Mouse (Mus musculus): ENCODE data around the gene Ddrgk1. TPM values are rescaled to one million over a fixed set of nuclear protein-coding genes. Genes with fewer than 3 reads are reported as not detected.

The Ddrgk1 gene
- polyA plus RNA-seq, 1 experiment from 2014 or later = 65.3 TPM

- Histone ChIP-seq H3K9ac (peak within 1 kb of the TSS; percentile 90), H3K36me3 (replicated peaks; ENCODE audit: control insufficient read depth, insufficient read depth) (peaks cover 28% of the 10 kb centered on the region), H3K4me3 (replicated peaks; ENCODE audit: low read length) (peak within 1 kb of the TSS; percentile 99), H3K27me3 (ENCODE audit: control insufficient read depth, insufficient read depth, low read length) (peaks cover 12% of the 10 kb centered on the region), H3K27ac (peak within 1 kb of the TSS; percentile 71), H3K4me1 (replicated peaks; ENCODE audit: control insufficient read depth, insufficient read depth, low read length) (peaks cover 17% of the 10 kb centered on the region), H3K4me2 (replicated peaks) (peak within 1 kb of the TSS; percentile 88), H3K9me3 (ENCODE audit: control insufficient read depth, low read length) (no peaks in the 10 kb centered on the region)
- DNase-seq (ENCODE audit: low spot score) (peak; percentile 93), ATAC-seq (ENCODE audit: low FRiP score) (peak; percentile 87)
- WGBS = under 1% methylated on average over 25 of the region's 25 CpGs
Measured at GRCm38 (mm10) chr2:130629839-130630203, 34.6 kb downstream of the Ddrgk1 start, which contains the start of the genes Fastkd5 and Ubox5. Gene Fastkd5, minus strand, starts transcription at chr2:130630027. Gene Ubox5, minus strand, starts transcription at chr2:130630038.

- peaks cover 7% of the 10 kb centered on the region for H3K27me3 ChIP-seq (ENCODE audit: control insufficient read depth, insufficient read depth, low read length)
- peak overlapping the region; percentile 90 for H3K9ac ChIP-seq
- peak overlapping the region; percentile 88 for H3K4me2 ChIP-seq (replicated peaks)
- ATAC-seq (ENCODE audit: low FRiP score) (peak; percentile 64; the same call in 1 of the 2 replicates), DNase-seq (ENCODE audit: low spot score) (no peak)
- peaks cover 28% of the 10 kb centered on the region for H3K36me3 ChIP-seq (replicated peaks; ENCODE audit: control insufficient read depth, insufficient read depth)
- no peaks in the 10 kb centered on the region for H3K9me3 ChIP-seq (ENCODE audit: control insufficient read depth, low read length)
- H3K4me1 ChIP-seq (replicated peaks; ENCODE audit: control insufficient read depth, insufficient read depth, low read length) = peaks cover 12% of the 10 kb centered on the region
- peak overlapping the region; percentile 71 for H3K27ac ChIP-seq
- WGBS = 2% methylated on average over 37 of the region's 37 CpGs
- H3K4me3 ChIP-seq (replicated peaks; ENCODE audit: low read length) = peak overlapping the region; percentile 99
Measured at GRCm38 (mm10) chr2:130629080-130629838, 35.2 kb downstream of the Ddrgk1 start.

DNA sequence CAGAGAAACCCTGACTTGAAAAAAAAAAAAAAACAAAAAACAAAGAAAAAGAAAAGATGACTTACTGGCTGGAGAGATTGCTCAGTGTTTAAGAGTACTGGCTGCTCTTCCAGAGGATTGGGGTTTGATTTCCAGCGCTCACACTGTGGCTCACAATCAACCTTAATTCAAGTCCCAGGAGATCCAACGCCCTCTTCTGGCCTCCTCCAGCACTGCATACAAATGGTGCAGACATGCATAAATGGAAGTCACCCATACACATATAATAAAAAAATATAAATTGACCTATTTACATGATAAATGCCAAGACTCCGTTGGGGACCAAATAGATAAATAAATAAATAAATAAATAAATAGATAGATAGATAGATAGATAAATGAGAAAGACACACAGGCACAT lies 36.0 kb downstream of the Ddrgk1 start:
- Histone ChIP-seq H3K4me2 (replicated peaks) (peak overlapping the region; percentile 88), H3K36me3 (replicated peaks; ENCODE audit: control insufficient read depth, insufficient read depth) (peaks cover 34% of the 10 kb centered on the region), H3K9me3 (ENCODE audit: control insufficient read depth, low read length) (no peaks in the 10 kb centered on the region), H3K27me3 (ENCODE audit: control insufficient read depth, insufficient read depth, low read length) (no peaks in the 10 kb centered on the region), H3K9ac (no peak overlapping the region), H3K4me1 (replicated peaks; ENCODE audit: control insufficient read depth, insufficient read depth, low read length) (peaks cover 8% of the 10 kb centered on the region), H3K4me3 (replicated peaks; ENCODE audit: low read length) (no peak overlapping the region), H3K27ac (no peak overlapping the region)
- no peak for DNase-seq (ENCODE audit: low spot score)
- 64% methylated on average over 3 of the region's 3 CpGs for WGBS
- ATAC-seq (ENCODE audit: low FRiP score) = no peak

DNA sequence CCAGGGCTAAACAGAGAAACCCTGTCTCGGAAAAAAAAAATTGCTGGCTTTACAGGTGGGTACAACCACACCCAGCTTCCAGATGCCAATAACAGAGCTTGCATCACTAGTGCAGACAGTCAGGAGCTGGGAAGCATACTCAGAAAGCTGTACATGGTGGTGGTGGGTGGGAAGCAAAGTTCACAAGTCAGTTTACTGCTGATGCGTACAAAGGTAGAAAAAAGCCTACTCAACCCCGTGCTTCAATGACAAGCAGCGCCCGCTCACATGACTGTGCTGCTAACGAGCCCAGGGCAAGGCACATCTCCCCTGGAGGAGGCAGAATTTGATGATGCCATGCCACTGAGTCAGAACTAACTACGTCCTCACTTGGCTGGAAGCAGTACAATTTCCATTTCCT lies 45.5 kb downstream of the Ddrgk1 start:
- Histone ChIP-seq H3K4me2 (replicated peaks) (no peak overlapping the region), H3K4me1 (replicated peaks; ENCODE audit: control insufficient read depth, insufficient read depth, low read length) (no peaks in the 10 kb centered on the region), H3K36me3 (replicated peaks; ENCODE audit: control insufficient read depth, insufficient read depth) (peaks cover 51% of the 10 kb centered on the region), H3K9me3 (ENCODE audit: control insufficient read depth, low read length) (no peaks in the 10 kb centered on the region), H3K27ac (no peak overlapping the region), H3K4me3 (replicated peaks; ENCODE audit: low read length) (no peak overlapping the region), H3K27me3 (ENCODE audit: control insufficient read depth, insufficient read depth, low read length) (no peaks in the 10 kb centered on the region), H3K9ac (no peak overlapping the region)
- ATAC-seq (ENCODE audit: low FRiP score) = no peak
- WGBS = 94% methylated on average over 7 of the region's 7 CpGs
- no peak for DNase-seq (ENCODE audit: low spot score)

DNA sequence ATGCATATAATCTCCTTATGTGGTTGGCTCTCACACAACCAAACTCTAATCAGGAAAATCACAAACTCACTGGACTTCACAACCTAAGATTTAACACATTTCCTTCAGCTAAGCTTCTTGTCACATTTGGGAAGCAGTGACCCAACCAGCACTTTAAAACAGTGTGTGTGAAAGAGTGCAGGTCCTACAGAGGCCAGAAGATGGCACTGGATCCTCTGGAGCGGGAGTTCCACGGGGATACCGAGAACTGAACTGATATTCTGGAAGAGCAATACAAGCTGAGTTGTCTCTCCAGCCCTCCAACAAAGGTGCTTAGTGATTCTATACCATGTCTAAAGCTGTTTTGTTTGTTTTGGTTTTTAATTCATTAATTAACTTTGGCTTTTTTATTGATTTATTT lies 51.4 kb downstream of the Ddrgk1 start:
- Histone ChIP-seq H3K4me2 (replicated peaks) (no peak overlapping the region), H3K4me1 (replicated peaks; ENCODE audit: control insufficient read depth, insufficient read depth, low read length) (no peaks in the 10 kb centered on the region), H3K27ac (no peak overlapping the region), H3K9ac (no peak overlapping the region), H3K9me3 (ENCODE audit: control insufficient read depth, low read length) (no peaks in the 10 kb centered on the region), H3K36me3 (replicated peaks; ENCODE audit: control insufficient read depth, insufficient read depth) (peaks cover 43% of the 10 kb centered on the region), H3K27me3 (ENCODE audit: control insufficient read depth, insufficient read depth, low read length) (no peaks in the 10 kb centered on the region), H3K4me3 (replicated peaks; ENCODE audit: low read length) (no peak overlapping the region)
- ATAC-seq (ENCODE audit: low FRiP score) = no peak
- 63% methylated on average over 3 of the region's 3 CpGs for WGBS
- no peak for DNase-seq (ENCODE audit: low spot score)

Other genes with a start within 250 kb of the Ddrgk1 start
- gene Vps16, start 240.3 kb downstream of the Ddrgk1 start, polyA plus RNA-seq (2014; fragmentation: Nextera tagmentation; extraction: Ambion mirVana) = 75.9 and 91.3 TPM in 2 replicates
- 9.0 and 11.3 TPM in 2 replicates for gene Pced1a, start 240.0 kb downstream of the Ddrgk1 start, polyA plus RNA-seq (2014; fragmentation: Nextera tagmentation; extraction: Ambion mirVana)
- gene Ptpra, start 214.4 kb downstream of the Ddrgk1 start, polyA plus RNA-seq (2014; fragmentation: Nextera tagmentation; extraction: Ambion mirVana) = 158 and 171 TPM in 2 replicates
- gene Mrps26, start 100.9 kb downstream of the Ddrgk1 start, polyA plus RNA-seq (2014; fragmentation: Nextera tagmentation; extraction: Ambion mirVana) = 96.8 and 107 TPM in 2 replicates
- 0.87 TPM in 1 of 2 replicates, not detected in the other for gene Oxt, start 88.5 kb downstream of the Ddrgk1 start, polyA plus RNA-seq (2014; fragmentation: Nextera tagmentation; extraction: Ambion mirVana)
- not detected in 2 replicates for gene Avp, start 82.1 kb downstream of the Ddrgk1 start, polyA plus RNA-seq (2014; fragmentation: Nextera tagmentation; extraction: Ambion mirVana)
- 11.5 and 12.8 TPM in 2 replicates for gene Fastkd5, start 34.6 kb downstream of the Ddrgk1 start, polyA plus RNA-seq (2014; fragmentation: Nextera tagmentation; extraction: Ambion mirVana)
- 9.7 and 12.6 TPM in 2 replicates for gene Ubox5, start 34.6 kb downstream of the Ddrgk1 start, polyA plus RNA-seq (2014; fragmentation: Nextera tagmentation; extraction: Ambion mirVana)
- 5.3 and 5.7 TPM in 2 replicates for gene Lzts3, start 21.9 kb downstream of the Ddrgk1 start, polyA plus RNA-seq (2014; fragmentation: Nextera tagmentation; extraction: Ambion mirVana)
- 115 and 116 TPM in 2 replicates for gene Itpa, start 3.0 kb upstream of the Ddrgk1 start, polyA plus RNA-seq (2014; fragmentation: Nextera tagmentation; extraction: Ambion mirVana)
- gene Slc4a11, start 32.9 kb upstream of the Ddrgk1 start, polyA plus RNA-seq (2014; fragmentation: Nextera tagmentation; extraction: Ambion mirVana) = 0.78 and 0.82 TPM in 2 replicates
- gene 4930402H24Rik, start 241.7 kb upstream of the Ddrgk1 start, polyA plus RNA-seq (2014; fragmentation: Nextera tagmentation; extraction: Ambion mirVana) = 92.5 and 99.6 TPM in 2 replicates
- gene Atrn, start 241.8 kb upstream of the Ddrgk1 start, polyA plus RNA-seq (2014; fragmentation: Nextera tagmentation; extraction: Ambion mirVana) = 22.7 and 22.9 TPM in 2 replicates

Measured in hindbrain, embryonic 14.5 days (tissue).